Mouse (Mus musculus): ENCODE data around the gene Rnf157.
"Not testable (repeated sequence)": the region's sequence is repeated elsewhere in the genome, so short reads cannot be mapped to it uniquely, and the experiment has no call there.

Gene Rnf157

GRCm38 (mm10) chr11:116384171-116384570, 28.7 kb downstream of the Rnf157 start:
- DNase-seq (ENCODE audit: low read depth, low spot score) = no peak

GRCm38 (mm10) chr11:116383070-116383469, 29.8 kb downstream of the Rnf157 start:
- not testable (repeated sequence) for DNase-seq (ENCODE audit: low read depth, low spot score)

- no peak for DNase-seq (ENCODE audit: low read depth, low spot score)
Measured at GRCm38 (mm10) chr11:116380767-116381166, 32.1 kb downstream of the Rnf157 start.

- DNase-seq (ENCODE audit: low read depth, low spot score) = no peak
Measured at GRCm38 (mm10) chr11:116379530-116379929, 33.3 kb downstream of the Rnf157 start.

GRCm38 (mm10) chr11:116376945-116377661, 35.7 kb downstream of the Rnf157 start:
- DNase-seq (ENCODE audit: low read depth, low spot score) = peak; percentile 42

GRCm38 (mm10) chr11:116371894-116372450, 40.9 kb downstream of the Rnf157 start:
- no peak for DNase-seq (ENCODE audit: low read depth, low spot score)

- no peak for DNase-seq (ENCODE audit: low read depth, low spot score)
Measured at GRCm38 (mm10) chr11:116369633-116370032, 43.2 kb downstream of the Rnf157 start.

GRCm38 (mm10) chr11:116369051-116369450, 43.8 kb downstream of the Rnf157 start:
- DNase-seq (ENCODE audit: low read depth, low spot score) = no peak

- DNase-seq (ENCODE audit: low read depth, low spot score) = peak; percentile 84
Measured at GRCm38 (mm10) chr11:116368116-116368515, 44.7 kb downstream of the Rnf157 start.

- no peak for DNase-seq (ENCODE audit: low read depth, low spot score)
Measured at GRCm38 (mm10) chr11:116366647-116367046, 46.2 kb downstream of the Rnf157 start.

- no peak for DNase-seq (ENCODE audit: low read depth, low spot score)
Measured at GRCm38 (mm10) chr11:116366124-116366523, 46.7 kb downstream of the Rnf157 start.

GRCm38 (mm10) chr11:116365432-116365831, 47.4 kb downstream of the Rnf157 start:
- DNase-seq (ENCODE audit: low read depth, low spot score) = no peak

- DNase-seq (ENCODE audit: low read depth, low spot score) = no peak
Measured at GRCm38 (mm10) chr11:116362015-116362414, 50.8 kb downstream of the Rnf157 start.

GRCm38 (mm10) chr11:116360915-116361314, 51.9 kb downstream of the Rnf157 start:
- DNase-seq (ENCODE audit: low read depth, low spot score) = not testable (repeated sequence)

- no peak for DNase-seq (ENCODE audit: low read depth, low spot score)
Measured at GRCm38 (mm10) chr11:116359652-116360051, 53.2 kb downstream of the Rnf157 start.

- DNase-seq (ENCODE audit: low read depth, low spot score) = no peak
Measured at GRCm38 (mm10) chr11:116358926-116359637, 53.8 kb downstream of the Rnf157 start.

GRCm38 (mm10) chr11:116354521-116354920, 58.3 kb downstream of the Rnf157 start:
- no peak for DNase-seq (ENCODE audit: low read depth, low spot score)

- DNase-seq (ENCODE audit: low read depth, low spot score) = no peak
Measured at GRCm38 (mm10) chr11:116353535-116353934, 59.3 kb downstream of the Rnf157 start.

GRCm38 (mm10) chr11:116351294-116351693, 61.5 kb downstream of the Rnf157 start:
- DNase-seq (ENCODE audit: low read depth, low spot score) = peak; percentile 29

- no peak for DNase-seq (ENCODE audit: low read depth, low spot score)
Measured at GRCm38 (mm10) chr11:116347955-116348354, 64.9 kb downstream of the Rnf157 start.

- DNase-seq (ENCODE audit: low read depth, low spot score) = no peak
Measured at GRCm38 (mm10) chr11:116347012-116347411, 65.8 kb downstream of the Rnf157 start.

GRCm38 (mm10) chr11:116342069-116342791, 70.6 kb downstream of the Rnf157 start:
- DNase-seq (ENCODE audit: low read depth, low spot score) = no peak
